Mouse (Mus musculus) intestine, postnatal 0 days (tissue): Measurements from ENCODE around the gene Astl. TPM values are rescaled to one million over a fixed set of nuclear protein-coding genes. Genes with fewer than 3 reads are reported as not detected.
A peak's percentile ranks its signal among the peaks of the same experiment; 100 is the strongest.

Experiments used
- ATAC-seq: fragments of 200-750 bp; cut with Nextera tagmentation; 2 replicates; pipeline ENCODE4 v1.8.0; 2017; ENCODE audit warnings: mild to moderate bottlenecking, moderate TSS enrichment, moderate library complexity
- H3K27ac ChIP-seq: fragments of 300-500 bp; sonication (generic); 2 replicates; pipeline ENCODE4 v1.5.1; 2014; ENCODE audit warnings: mild to moderate bottlenecking, low read depth, low read length, moderate library complexity
- H3K27me3 ChIP-seq: fragments of 300-500 bp; sonication (generic); replicated peaks from 2 replicates; pipeline ENCODE4 v1.6.1; 2014; ENCODE audit warnings: low read length, mixed read lengths; ENCODE audit not compliant: control insufficient read depth, insufficient read depth
- H3K36me3 ChIP-seq: fragments of 300-500 bp; sonication (generic); 2 replicates; pipeline ENCODE4 v1.6.1; 2014; ENCODE audit warnings: mild to moderate bottlenecking, moderate library complexity; ENCODE audit not compliant: control insufficient read depth, insufficient read depth
- H3K4me1 ChIP-seq: fragments of 300-500 bp; sonication (generic); replicated peaks from 2 replicates; pipeline ENCODE4 v1.6.1; 2014; ENCODE audit warnings: antibody characterized with exemption, low read length, mixed read lengths; ENCODE audit not compliant: control insufficient read depth, insufficient read depth
- H3K4me2 ChIP-seq: fragments of 300-500 bp; sonication (generic); replicated peaks from 2 replicates; pipeline ENCODE4 v1.6.1; 2014; ENCODE audit warnings: low read depth, mild to moderate bottlenecking, moderate library complexity
- H3K4me3 ChIP-seq: fragments of 300-500 bp; sonication (generic); 2 replicates; pipeline ENCODE4 v1.5.1; 2014; ENCODE audit warnings: low read depth, low read length
- H3K9ac ChIP-seq: fragments of 300-500 bp; sonication (generic); 2 replicates; pipeline ENCODE4 v1.6.1; 2014; ENCODE audit warnings: mild to moderate bottlenecking, low read depth, low read length
- H3K9me3 ChIP-seq: fragments of 300-500 bp; sonication (generic); 2 replicates; pipeline ENCODE4 v1.6.1; 2016; ENCODE audit warnings: mixed run types; ENCODE audit not compliant: control insufficient read depth
- CTCF ChIP-seq: sonication (generic); IDR thresholded peaks from 2 replicates; pipeline ENCODE4 v1.5.1; 2016; ENCODE audit warnings: low read depth, mild to moderate bottlenecking, control low read depth, antibody characterized with exemption, moderate library complexity
- WGBS: fragments of 180-500 bp; shearing (Covaris S2); extraction: QIAGEN DNeasy Blood & Tissue Kit; methylation state at CpG from one replicate; pipeline ENCODE4 v1.1.7; 2014; 5-methylcytosine and 5-hydroxymethylcytosine counted together
- polyA plus RNA-seq: library from polyadenylated mRNA; unstranded; fragments of >200 nt; fragmentation: Nextera tagmentation; extraction: Ambion mirVana; gene quantifications from 2 replicates; pipeline ENCODE4 v1.2.1, GENCODE M21; 2015

Astl gene
- polyA plus RNA-seq, 1 experiment from 2014 or later, result not detected

GRCm38 (mm10) chr2:127311193-127311592 lies 27.2 kb upstream of the Astl start:
- Histone ChIP-seq H3K4me2 (no peak overlapping the region), H3K9me3 (no peaks in the 10 kb centered on the region), H3K36me3 (no peaks in the 10 kb centered on the region), H3K9ac (no peak overlapping the region), H3K4me1 (no peaks in the 10 kb centered on the region), H3K27ac (no peak overlapping the region), H3K4me3 (no peak overlapping the region), H3K27me3 (no peaks in the 10 kb centered on the region)
- 88% methylated on average over 1 of the region's 1 CpGs for WGBS
- ATAC-seq, result no peak
- TF ChIP-seq CTCF, result no peak

GRCm38 (mm10) chr2:127312801-127313200 lies 25.6 kb upstream of the Astl start:
- no peak for TF ChIP-seq CTCF
- no peak for ATAC-seq
- Histone ChIP-seq H3K4me3 (no peak overlapping the region), H3K9ac (no peak overlapping the region), H3K4me2 (no peak overlapping the region), H3K36me3 (no peaks in the 10 kb centered on the region), H3K27me3 (no peaks in the 10 kb centered on the region), H3K27ac (no peak overlapping the region), H3K4me1 (no peaks in the 10 kb centered on the region), H3K9me3 (no peaks in the 10 kb centered on the region)
- 90% methylated on average over 4 of the region's 4 CpGs for WGBS

- WGBS, result 54% methylated on average over 4 of the region's 4 CpGs
- no peak overlapping the region for H3K27ac ChIP-seq
- no peak for ATAC-seq
- TF ChIP-seq CTCF, result peak; percentile 59
- H3K9ac ChIP-seq, result no peak overlapping the region
- no peaks in the 10 kb centered on the region for H3K27me3 ChIP-seq
- no peak overlapping the region for H3K4me2 ChIP-seq
- H3K9me3 ChIP-seq, result no peaks in the 10 kb centered on the region
- no peaks in the 10 kb centered on the region for H3K36me3 ChIP-seq
- H3K4me1 ChIP-seq, result no peaks in the 10 kb centered on the region
- no peak overlapping the region for H3K4me3 ChIP-seq
These were observed 24.6 kb upstream of the Astl start for GRCm38 (mm10) chr2:127313878-127314277.

- Histone ChIP-seq H3K4me1 (no peaks in the 10 kb centered on the region), H3K4me2 (no peak overlapping the region), H3K9ac (no peak overlapping the region), H3K4me3 (no peak overlapping the region), H3K27ac (no peak overlapping the region), H3K27me3 (no peaks in the 10 kb centered on the region), H3K36me3 (no peaks in the 10 kb centered on the region), H3K9me3 (no peaks in the 10 kb centered on the region)
- no peak for TF ChIP-seq CTCF
- ATAC-seq, result no peak
- WGBS, result 69% methylated on average over 6 of the region's 6 CpGs
These were observed 23.8 kb upstream of the Astl start for GRCm38 (mm10) chr2:127314467-127315154.

GRCm38 (mm10) chr2:127315155-127315470 lies 23.3 kb upstream of the Astl start:
- no peaks in the 10 kb centered on the region for H3K4me1 ChIP-seq
- H3K36me3 ChIP-seq, result no peaks in the 10 kb centered on the region
- no peaks in the 10 kb centered on the region for H3K27me3 ChIP-seq
- H3K4me2 ChIP-seq, result no peak overlapping the region
- WGBS, result 94% methylated on average over 1 of the region's 1 CpGs
- no peak overlapping the region for H3K4me3 ChIP-seq
- ATAC-seq, result no peak
- H3K9me3 ChIP-seq, result no peaks in the 10 kb centered on the region
- no peak overlapping the region for H3K9ac ChIP-seq
- no peak overlapping the region for H3K27ac ChIP-seq
- TF ChIP-seq CTCF, result no peak

- H3K36me3 ChIP-seq, result no peaks in the 10 kb centered on the region
- H3K27ac ChIP-seq, result no peak overlapping the region
- H3K4me1 ChIP-seq, result no peaks in the 10 kb centered on the region
- H3K4me2 ChIP-seq, result no peak overlapping the region
- no peaks in the 10 kb centered on the region for H3K9me3 ChIP-seq
- H3K27me3 ChIP-seq, result no peaks in the 10 kb centered on the region
- H3K4me3 ChIP-seq, result no peak overlapping the region
- TF ChIP-seq CTCF, result no peak
- ATAC-seq, result no peak
- 68% methylated on average over 5 of the region's 5 CpGs for WGBS
- H3K9ac ChIP-seq, result no peak overlapping the region
These were observed 22.0 kb upstream of the Astl start for GRCm38 (mm10) chr2:127316431-127316830.

GRCm38 (mm10) chr2:127318136-127318535 lies 20.3 kb upstream of the Astl start:
- no peak overlapping the region for H3K4me3 ChIP-seq
- H3K27me3 ChIP-seq, result no peaks in the 10 kb centered on the region
- no peaks in the 10 kb centered on the region for H3K4me1 ChIP-seq
- H3K9ac ChIP-seq, result no peak overlapping the region
- no peak overlapping the region for H3K27ac ChIP-seq
- no peaks in the 10 kb centered on the region for H3K36me3 ChIP-seq
- H3K4me2 ChIP-seq, result no peak overlapping the region
- ATAC-seq, result no peak
- no peaks in the 10 kb centered on the region for H3K9me3 ChIP-seq
- no peak for TF ChIP-seq CTCF
- 77% methylated on average over 4 of the region's 4 CpGs for WGBS
